Mouse (Mus musculus) monocyte, adult 2 months (primary cell): ENCODE measurements around the gene Acsm4.

Experiments used
- DNase-seq, 2 experiments: peaks; one replicate each; pipeline ENCODE4 v3.0.0; 2022; ENCODE audit warnings: low spot score in 2 of 2, low read depth in 1 of 2

The Acsm4 gene

DNA sequence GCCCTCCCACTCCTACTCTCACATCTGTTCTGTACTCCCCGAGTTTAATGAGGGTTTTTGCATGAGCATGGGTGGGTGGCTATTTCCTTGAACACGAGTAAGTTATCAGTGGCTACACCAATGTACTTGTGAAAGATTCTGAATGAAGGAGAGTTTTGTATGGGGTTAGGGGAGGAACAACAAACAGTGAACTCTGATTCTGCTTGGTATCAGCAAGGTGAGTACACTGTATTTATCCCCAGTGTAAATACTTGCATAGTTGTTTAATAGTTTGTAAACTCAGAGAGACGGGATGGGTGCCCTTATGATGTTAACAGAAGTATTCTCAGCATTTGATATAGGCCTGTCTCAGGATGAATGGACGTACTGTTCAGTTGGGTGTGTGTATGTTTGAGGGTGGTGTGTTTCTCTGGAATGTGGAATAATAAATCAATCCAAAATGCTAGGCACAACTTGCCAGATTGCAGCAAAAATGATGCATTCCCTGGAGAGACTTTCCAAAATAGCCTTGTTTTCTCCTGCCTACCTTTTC is 72.4 kb downstream of the Acsm4 start:
- no peak for DNase-seq
